Mouse (Mus musculus): ENCODE measurements around the gene Gm21188. TPM values are rescaled to one million over a fixed set of nuclear protein-coding genes. Genes with fewer than 3 reads are reported as not detected.
"Not testable (repeated sequence)": the region's sequence is repeated elsewhere in the genome, so short reads cannot be mapped to it uniquely, and the experiment has no call there.

The Gm21188 gene
- total RNA-seq, 2 experiments from 2014 or later: 0.29 TPM; not detected in 1

DNA sequence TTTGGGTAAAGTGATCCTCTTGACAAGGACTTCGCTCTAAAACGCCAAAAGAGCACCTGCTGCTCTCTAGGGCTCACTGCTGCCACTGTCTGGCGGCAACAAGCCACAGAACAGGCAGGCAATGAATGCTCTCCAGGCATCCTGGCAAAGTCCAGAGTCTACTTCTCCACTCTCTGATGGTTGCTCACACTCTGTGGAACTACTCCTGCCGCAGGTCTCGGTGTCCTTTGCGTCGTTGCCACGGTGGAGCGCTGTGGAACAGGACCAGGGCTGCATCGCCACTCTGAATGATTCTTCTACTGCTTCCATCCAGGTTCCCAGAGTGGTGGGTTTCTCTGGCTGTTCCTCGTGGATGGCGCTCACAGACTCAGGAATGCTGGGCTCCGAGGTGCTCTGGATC is 25.6 kb downstream of the Gm21188 start:
- not testable (repeated sequence) for DNase-seq

GRCm38 (mm10) chr13:120025576-120025975 is 26.4 kb downstream of the Gm21188 start:
- peak; percentile 4 for DNase-seq

- not testable (repeated sequence) for DNase-seq
These were observed 27.0 kb downstream of the Gm21188 start for GRCm38 (mm10) chr13:120025004-120025403.

DNA sequence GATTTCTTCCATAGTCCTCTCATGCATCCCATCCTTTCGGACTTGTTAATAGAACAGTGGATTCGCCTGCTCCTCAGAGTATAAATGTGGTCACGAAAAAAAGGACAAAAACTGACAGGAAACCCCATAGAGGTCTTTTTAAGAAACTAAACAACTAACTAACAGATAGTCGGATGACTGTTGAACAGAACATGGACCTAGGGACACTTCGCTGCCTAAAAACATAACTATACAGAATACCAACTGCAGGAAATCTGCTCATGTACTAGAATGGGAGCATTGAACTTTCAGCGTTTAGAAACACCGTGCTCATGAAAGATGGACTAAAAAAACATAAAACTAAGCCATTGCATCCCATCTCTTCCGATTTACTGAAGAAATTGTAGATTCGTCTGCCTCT is 27.4 kb downstream of the Gm21188 start:
- not testable (repeated sequence) for DNase-seq

- peak; percentile 4 for DNase-seq
These were observed 30.5 kb downstream of the Gm21188 start for GRCm38 (mm10) chr13:120021477-120021876.

DNA sequence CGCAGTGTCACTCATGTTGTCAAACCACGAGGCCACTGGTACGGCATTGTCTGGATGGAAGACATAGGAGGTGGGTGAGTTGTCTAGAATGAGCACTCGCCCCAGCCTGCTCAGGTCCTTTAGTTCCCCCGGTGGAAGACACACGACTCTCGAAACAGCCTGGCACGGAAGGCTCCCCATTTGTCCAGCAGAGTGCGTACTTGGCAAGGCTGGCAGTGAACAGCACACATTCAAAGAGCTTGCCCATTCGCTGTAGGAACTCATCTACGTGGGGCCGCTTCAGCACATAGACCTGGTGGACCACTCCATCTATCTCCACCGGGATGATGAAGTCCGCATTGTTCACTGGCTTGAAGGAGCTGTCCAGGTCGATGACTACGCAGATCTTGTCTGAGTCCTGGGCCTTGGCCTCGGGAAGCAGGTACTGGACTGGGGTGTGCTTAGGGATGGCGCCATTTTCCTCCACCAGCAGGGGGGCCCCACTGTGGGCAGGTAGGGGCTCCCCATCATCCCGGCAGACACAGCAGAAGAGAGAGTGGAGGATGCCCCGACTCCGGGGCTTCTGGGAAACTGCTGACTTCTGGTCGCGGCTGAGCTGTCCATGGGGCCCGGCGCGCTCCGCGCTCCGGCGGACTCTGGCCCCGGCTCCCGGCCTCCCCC is 36.5 kb downstream of the Gm21188 start:
- DNase-seq: not testable (repeated sequence)

- not testable (repeated sequence) for DNase-seq
These were observed 38.0 kb downstream of the Gm21188 start for GRCm38 (mm10) chr13:120013962-120014361.

DNA sequence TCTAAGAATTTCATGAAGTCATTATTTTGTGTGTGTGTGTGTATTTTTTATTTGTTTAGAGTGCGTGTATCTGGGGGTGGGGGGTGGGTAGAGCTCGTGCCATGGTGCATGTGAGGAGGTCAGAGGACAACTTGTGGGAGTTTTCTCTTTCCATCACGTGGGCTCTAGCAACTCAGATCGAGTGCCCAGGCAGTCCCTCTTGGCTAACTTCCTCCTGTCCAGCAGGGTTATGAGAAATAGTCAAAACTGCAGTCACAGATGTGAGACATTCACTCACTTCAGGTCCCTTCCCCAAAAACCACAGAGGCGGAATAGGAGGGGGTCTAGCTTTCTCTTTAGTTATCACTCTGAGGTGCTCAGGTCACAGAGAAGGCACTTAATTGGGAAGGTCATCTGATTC is 38.5 kb downstream of the Gm21188 start:
- not testable (repeated sequence) for DNase-seq

- DNase-seq: not testable (repeated sequence)
These were observed 41.9 kb downstream of the Gm21188 start for GRCm38 (mm10) chr13:120010068-120010467.

DNA sequence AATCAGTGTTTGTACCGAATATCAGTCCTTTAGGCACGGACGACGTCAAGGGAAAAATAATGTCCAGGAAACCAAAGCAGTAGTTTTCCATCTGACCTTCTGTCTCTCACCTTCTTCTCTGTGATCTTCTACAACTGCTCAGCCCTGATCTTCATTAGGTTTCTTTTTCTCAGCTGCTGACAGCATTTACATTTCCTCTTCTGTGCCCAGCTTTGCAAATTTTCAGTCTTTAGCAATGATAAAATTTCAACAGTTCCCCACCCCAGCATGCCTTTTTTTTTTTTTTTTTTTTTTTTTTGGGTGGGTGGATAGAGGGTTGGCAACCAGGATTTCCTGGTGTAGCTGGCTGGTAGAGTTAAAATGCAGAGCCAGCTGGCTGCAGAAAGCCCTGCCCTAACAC is 52.8 kb downstream of the Gm21188 start:
- not testable (repeated sequence) for DNase-seq

DNA sequence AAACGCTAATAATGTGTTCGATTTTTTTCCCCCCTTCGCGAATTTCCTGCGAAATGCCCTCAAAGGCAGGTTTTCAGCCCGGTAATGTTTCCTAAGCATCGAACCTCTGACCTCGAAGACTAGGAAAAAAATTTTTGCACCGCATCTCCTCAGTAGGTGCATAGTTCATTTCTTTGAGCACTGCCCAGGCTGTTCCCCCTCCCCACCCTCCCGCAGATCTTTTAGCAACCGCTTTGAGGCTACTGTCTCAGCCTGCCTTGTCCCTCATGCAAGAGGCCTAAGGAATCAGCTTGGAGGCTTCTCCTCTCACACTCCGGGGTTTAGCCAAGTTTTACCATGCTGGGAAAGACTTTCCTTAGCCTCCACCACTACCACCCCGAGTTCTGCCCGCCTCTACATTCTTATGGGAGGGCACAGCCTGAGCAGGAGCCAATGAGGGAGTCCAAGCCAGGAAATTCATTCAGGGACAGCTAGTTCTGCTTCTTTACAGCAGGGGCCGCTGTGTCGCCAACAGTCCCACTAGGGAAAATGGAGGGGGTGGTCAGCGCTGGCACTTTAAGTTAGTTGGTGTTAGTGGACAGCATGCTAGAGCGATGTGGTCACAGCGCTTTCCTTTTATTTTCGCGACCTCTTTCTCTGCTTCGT is 53.4 kb downstream of the Gm21188 start:
- DNase-seq: not testable (repeated sequence)

DNA sequence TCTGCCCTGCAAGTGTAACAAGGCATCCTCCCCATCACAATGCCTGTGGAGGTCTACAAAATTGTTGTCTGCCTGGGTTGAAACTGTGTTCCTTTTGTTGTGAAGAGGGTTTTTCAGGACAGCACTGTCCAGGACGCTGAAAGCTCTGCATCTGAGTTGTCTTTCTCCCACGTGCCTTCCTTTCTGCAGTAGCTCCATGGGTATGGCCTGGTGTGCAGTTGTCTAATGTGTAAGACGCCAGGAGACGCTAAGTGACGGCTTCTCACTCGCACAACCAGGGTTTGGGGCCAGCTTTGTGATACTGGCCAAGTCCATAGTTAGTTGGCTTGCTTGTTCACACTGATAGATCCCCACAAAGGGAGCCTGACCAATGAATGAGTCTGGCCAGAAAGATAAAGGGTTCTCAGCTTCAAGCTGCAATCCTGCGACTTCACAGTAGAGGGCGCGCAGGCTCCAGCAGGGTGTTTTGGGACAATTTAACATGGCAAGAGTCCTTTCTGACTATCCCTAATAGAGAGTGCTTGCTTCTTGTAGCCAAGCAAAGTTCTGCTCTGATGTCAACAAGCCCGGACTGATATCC is 60.0 kb downstream of the Gm21188 start:
- not testable (repeated sequence) for DNase-seq

- DNase-seq: not testable (repeated sequence)
These were observed 60.7 kb downstream of the Gm21188 start for GRCm38 (mm10) chr13:119991264-119991663.

Other genes with a start within 250 kb of the Gm21188 start
- not detected for gene AF067063, start 222.0 kb downstream of the Gm21188 start, total RNA-seq (2021)
- gene D13Ertd608e, start 216.2 kb downstream of the Gm21188 start, total RNA-seq (2021): not detected
- not detected for gene Tcstv1, start 157.4 kb downstream of the Gm21188 start, total RNA-seq (2021)
- not detected for gene Gm21761, start 122.9 kb downstream of the Gm21188 start, total RNA-seq (2021)
- gene B020031M17Rik, start 101.4 kb downstream of the Gm21188 start, total RNA-seq (2021): not detected
- gene Gm36079, start 25.2 kb downstream of the Gm21188 start, total RNA-seq (2021): not detected
- not detected for gene Gm20767, start 88.1 kb upstream of the Gm21188 start, total RNA-seq (2021)
- gene Gm21818, start 120.2 kb upstream of the Gm21188 start, total RNA-seq (2021): not detected
- not detected for gene Gm21762, start 163.8 kb upstream of the Gm21188 start, total RNA-seq (2021)
- gene Gm21731, start 186.9 kb upstream of the Gm21188 start, total RNA-seq (2021): not detected
- not detected for gene AF067061, start 210.9 kb upstream of the Gm21188 start, total RNA-seq (2021)
- gene BC147527, start 248.2 kb upstream of the Gm21188 start, total RNA-seq (2021): not detected

All from gastrocnemius, postnatal 10 days (tissue).